Mouse (Mus musculus) lung, embryonic 14.5 days (tissue): ENCODE measurements at regions not wholly inside any gene's neighbourhood (a gene's known extent, or its start where the extent isn't known, plus 50 kb on each side); places are given as distances from the start of the nearest gene placed in this dataset.

ENCODE experiments used
- ATAC-seq: fragments of 200-750 bp; cut with Nextera tagmentation; 2 replicates; pipeline ENCODE4 v1.8.0; 2017; ENCODE audit warnings: mild to moderate bottlenecking, moderate TSS enrichment, moderate library complexity; ENCODE audit not compliant: insufficient read depth
- DNase-seq: peaks from one replicate; pipeline ENCODE4 v3.0.0-alpha.2; 2015
- H3K27ac ChIP-seq: fragments of 300-500 bp; sonication (generic); 2 replicates; pipeline ENCODE4 v1.5.1; 2014; ENCODE audit warnings: low read depth, mild to moderate bottlenecking, moderate library complexity
- H3K27me3 ChIP-seq: fragments of 300-500 bp; sonication (generic); 2 replicates; pipeline ENCODE4 v1.6.1; 2014; ENCODE audit warnings: low read length, control low read depth; ENCODE audit not compliant: insufficient read depth
- H3K36me3 ChIP-seq: fragments of 300-500 bp; sonication (generic); 2 replicates; pipeline ENCODE4 v1.6.1; 2014; ENCODE audit warnings: control low read depth; ENCODE audit not compliant: insufficient read depth
- H3K4me1 ChIP-seq: fragments of 300-500 bp; sonication (generic); 2 replicates; pipeline ENCODE4 v1.6.1; 2014; ENCODE audit warnings: antibody characterized with exemption, control low read depth; ENCODE audit not compliant: insufficient read depth
- H3K4me2 ChIP-seq: fragments of 300-500 bp; sonication (generic); 2 replicates; pipeline ENCODE4 v1.6.1; 2014; ENCODE audit warnings: mild to moderate bottlenecking
- H3K4me3 ChIP-seq: fragments of 300-500 bp; sonication (generic); 2 replicates; pipeline ENCODE4 v1.5.1; 2014; ENCODE audit warnings: low read depth, low read length
- H3K9ac ChIP-seq: fragments of 300-500 bp; sonication (generic); 2 replicates; pipeline ENCODE4 v1.6.1; 2014
- H3K9me3 ChIP-seq: fragments of 300-500 bp; sonication (generic); 2 replicates; pipeline ENCODE4 v1.6.1; 2016; ENCODE audit warnings: low read depth, low read length, control low read depth
- CTCF ChIP-seq: IDR thresholded peaks from 2 replicates; pipeline ENCODE4 v1.5.1; 2016; ENCODE audit warnings: antibody characterized with exemption, low read depth
- WGBS: fragments of 180-500 bp; shearing (Covaris S2); extraction: QIAGEN DNeasy Blood & Tissue Kit; methylation state at CpG from one replicate; pipeline ENCODE4 v1.1.7; 2014; 5-methylcytosine and 5-hydroxymethylcytosine counted together

DNA sequence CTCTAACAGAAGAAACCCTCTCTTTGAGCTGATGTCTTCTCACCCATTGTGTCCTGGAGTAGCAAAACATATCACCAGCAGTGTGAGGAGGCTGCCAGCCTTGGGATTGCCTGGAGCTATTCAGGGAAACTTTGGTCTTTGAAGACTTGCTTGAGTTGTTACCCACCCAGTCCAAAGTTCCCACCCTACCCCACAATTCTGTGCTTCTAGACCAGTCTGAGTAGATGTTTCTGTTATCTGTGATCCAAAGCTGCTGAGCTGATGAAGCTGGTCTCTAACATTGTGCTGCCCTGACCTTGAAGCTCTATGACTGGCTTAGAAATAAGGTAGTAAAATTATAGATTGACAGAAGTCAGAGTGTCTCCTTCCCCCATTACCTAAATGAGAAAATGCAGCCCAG lies 443.8 kb upstream of the Kdm8 start:
- H3K27ac ChIP-seq, result no peak overlapping the region
- H3K27me3 ChIP-seq, result no peaks in the 10 kb centered on the region
- DNase-seq (no peak), ATAC-seq (no peak)
- H3K4me2 ChIP-seq, result no peak overlapping the region
- no peak overlapping the region for H3K4me3 ChIP-seq
- no peaks in the 10 kb centered on the region for H3K36me3 ChIP-seq
- H3K4me1 ChIP-seq, result no peaks in the 10 kb centered on the region
- H3K9me3 ChIP-seq, result no peaks in the 10 kb centered on the region
- no peak overlapping the region for H3K9ac ChIP-seq
- no peak for TF ChIP-seq CTCF

DNA sequence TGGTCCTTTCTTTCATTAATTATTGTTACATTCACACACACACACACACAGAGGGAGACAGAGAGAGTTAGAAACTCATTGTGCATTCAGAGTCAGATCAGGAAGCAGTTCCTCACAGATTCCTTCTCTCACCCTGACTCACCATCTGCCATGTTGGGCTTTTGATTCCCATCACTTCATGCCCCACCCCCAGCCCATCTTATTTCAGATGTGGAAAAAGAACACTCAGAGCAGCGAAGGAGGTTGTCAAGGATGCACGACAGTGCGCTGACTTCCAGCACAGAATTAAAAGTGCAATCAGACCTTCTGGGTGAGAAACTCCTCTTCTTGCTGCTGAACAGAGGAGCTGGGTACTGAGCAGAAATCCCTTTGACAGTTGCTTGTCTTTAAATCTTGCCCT lies 438.8 kb upstream of the Kdm8 start:
- H3K4me3 ChIP-seq, result no peak overlapping the region
- TF ChIP-seq CTCF, result no peak
- no peaks in the 10 kb centered on the region for H3K36me3 ChIP-seq
- H3K9ac ChIP-seq, result no peak overlapping the region
- no peak overlapping the region for H3K27ac ChIP-seq
- H3K4me2 ChIP-seq, result no peak overlapping the region
- DNase-seq (no peak), ATAC-seq (no peak)
- WGBS, result 72% methylated on average over 3 of the region's 3 CpGs
- H3K27me3 ChIP-seq, result no peaks in the 10 kb centered on the region
- H3K9me3 ChIP-seq, result no peaks in the 10 kb centered on the region
- no peaks in the 10 kb centered on the region for H3K4me1 ChIP-seq

DNA sequence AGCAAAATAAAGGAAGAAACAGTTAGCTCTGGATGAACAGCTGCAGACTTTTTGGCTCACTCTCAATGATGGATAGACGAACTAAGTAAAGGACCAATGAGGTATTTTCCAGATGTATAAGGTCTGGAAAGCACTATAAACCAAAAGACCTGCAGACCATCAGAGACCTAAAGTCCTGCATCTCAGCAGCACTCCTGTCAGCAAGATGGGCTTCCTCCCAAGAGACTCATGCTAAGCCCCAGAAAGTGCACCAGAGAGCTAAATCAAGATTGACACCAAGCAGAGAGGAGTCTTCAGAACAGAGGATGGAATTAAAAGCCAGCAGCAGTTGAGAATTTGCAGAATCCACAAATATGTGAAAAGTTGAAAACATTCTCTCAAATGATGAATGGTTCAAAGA lies 425.2 kb upstream of the Kdm8 start:
- no peaks in the 10 kb centered on the region for H3K9me3 ChIP-seq
- H3K4me1 ChIP-seq, result no peaks in the 10 kb centered on the region
- H3K4me2 ChIP-seq, result no peak overlapping the region
- no peak for TF ChIP-seq CTCF
- DNase-seq (no peak), ATAC-seq (no peak)
- H3K27ac ChIP-seq, result no peak overlapping the region
- no peaks in the 10 kb centered on the region for H3K27me3 ChIP-seq
- no peak overlapping the region for H3K4me3 ChIP-seq
- H3K9ac ChIP-seq, result no peak overlapping the region
- WGBS, result 52% methylated on average over 1 of the region's 1 CpGs
- H3K36me3 ChIP-seq, result no peaks in the 10 kb centered on the region

DNA sequence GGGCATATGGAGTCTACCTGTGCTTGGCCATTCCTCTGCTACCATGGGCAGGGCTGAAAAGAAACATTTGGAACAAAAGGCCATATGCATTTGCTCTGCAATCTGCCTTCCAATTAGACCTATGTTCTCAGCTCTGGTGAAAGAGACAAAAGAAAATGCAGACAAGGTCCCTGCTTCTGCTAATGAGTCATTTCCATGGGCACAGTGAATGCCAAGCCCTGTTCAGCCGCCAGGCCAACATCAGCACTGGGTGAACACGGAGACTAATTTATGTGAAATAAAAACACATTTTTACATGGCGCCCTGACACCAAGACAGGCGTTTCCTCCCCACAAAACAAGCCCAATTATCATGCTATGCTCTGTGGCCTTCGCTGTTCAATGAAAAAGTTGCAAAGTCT lies 419.5 kb upstream of the Kdm8 start:
- TF ChIP-seq CTCF, result no peak
- Histone ChIP-seq H3K9me3 (no peaks in the 10 kb centered on the region), H3K36me3 (no peaks in the 10 kb centered on the region), H3K4me1 (no peaks in the 10 kb centered on the region), H3K4me2 (no peak overlapping the region), H3K9ac (no peak overlapping the region), H3K4me3 (no peak overlapping the region), H3K27me3 (no peaks in the 10 kb centered on the region), H3K27ac (no peak overlapping the region)
- DNase-seq (no peak), ATAC-seq (no peak)
- WGBS, result 69% methylated on average over 5 of the region's 5 CpGs

DNA sequence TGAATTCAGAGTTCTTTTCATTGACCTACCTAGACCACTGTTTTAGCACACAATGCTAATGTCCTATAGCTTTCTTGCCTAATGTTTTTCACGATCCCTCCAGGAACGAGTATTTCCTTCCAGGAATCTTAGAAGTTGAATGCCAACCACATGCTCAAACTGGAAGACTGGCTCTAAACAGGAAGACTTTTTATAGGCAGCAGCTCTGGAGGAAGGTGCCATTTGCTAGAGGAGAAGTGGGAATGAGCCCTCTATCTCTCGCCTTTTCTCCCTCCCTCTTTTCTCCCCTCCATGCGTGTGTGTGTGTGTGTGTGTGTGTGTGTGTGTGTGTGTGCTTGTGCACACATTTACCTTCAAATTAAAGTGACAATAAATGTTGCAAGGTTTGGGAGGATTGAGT lies 410.7 kb upstream of the Kdm8 start:
- DNase-seq, result no peak
- WGBS, result 76% methylated on average over 4 of the region's 4 CpGs
- Histone ChIP-seq H3K4me3 (no peak overlapping the region), H3K27ac (no peak overlapping the region), H3K4me1 (no peaks in the 10 kb centered on the region), H3K9me3 (no peaks in the 10 kb centered on the region), H3K4me2 (no peak overlapping the region), H3K36me3 (no peaks in the 10 kb centered on the region), H3K27me3 (no peaks in the 10 kb centered on the region), H3K9ac (no peak overlapping the region)
- no peak for TF ChIP-seq CTCF
- no peak for ATAC-seq

DNA sequence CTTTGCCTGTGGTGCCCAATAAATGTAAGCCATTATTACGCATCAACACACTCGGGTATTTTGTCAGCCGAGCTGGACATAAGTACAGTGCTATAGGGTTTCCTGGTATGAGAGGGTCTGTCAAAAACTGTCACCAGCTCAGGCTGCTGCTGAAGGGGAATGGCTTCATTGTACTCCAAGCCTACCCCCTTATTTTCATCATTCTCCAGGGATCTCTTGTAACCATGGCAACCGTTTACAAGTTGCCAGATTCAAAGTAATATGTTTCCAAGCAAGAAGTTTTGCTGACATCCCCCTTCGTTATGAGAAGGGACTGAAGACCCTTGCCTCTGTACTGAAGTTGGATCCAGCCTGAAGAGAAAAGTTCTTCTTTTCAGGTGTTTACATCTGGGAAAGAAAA lies 410.3 kb upstream of the Kdm8 start:
- no peak for ATAC-seq
- Histone ChIP-seq H3K9me3 (no peaks in the 10 kb centered on the region), H3K4me2 (no peak overlapping the region), H3K4me1 (no peaks in the 10 kb centered on the region), H3K36me3 (no peaks in the 10 kb centered on the region), H3K27ac (no peak overlapping the region), H3K4me3 (no peak overlapping the region), H3K9ac (no peak overlapping the region), H3K27me3 (no peaks in the 10 kb centered on the region)
- WGBS, result 87% methylated on average over 5 of the region's 5 CpGs
- TF ChIP-seq CTCF, result no peak
- DNase-seq, result no peak

DNA sequence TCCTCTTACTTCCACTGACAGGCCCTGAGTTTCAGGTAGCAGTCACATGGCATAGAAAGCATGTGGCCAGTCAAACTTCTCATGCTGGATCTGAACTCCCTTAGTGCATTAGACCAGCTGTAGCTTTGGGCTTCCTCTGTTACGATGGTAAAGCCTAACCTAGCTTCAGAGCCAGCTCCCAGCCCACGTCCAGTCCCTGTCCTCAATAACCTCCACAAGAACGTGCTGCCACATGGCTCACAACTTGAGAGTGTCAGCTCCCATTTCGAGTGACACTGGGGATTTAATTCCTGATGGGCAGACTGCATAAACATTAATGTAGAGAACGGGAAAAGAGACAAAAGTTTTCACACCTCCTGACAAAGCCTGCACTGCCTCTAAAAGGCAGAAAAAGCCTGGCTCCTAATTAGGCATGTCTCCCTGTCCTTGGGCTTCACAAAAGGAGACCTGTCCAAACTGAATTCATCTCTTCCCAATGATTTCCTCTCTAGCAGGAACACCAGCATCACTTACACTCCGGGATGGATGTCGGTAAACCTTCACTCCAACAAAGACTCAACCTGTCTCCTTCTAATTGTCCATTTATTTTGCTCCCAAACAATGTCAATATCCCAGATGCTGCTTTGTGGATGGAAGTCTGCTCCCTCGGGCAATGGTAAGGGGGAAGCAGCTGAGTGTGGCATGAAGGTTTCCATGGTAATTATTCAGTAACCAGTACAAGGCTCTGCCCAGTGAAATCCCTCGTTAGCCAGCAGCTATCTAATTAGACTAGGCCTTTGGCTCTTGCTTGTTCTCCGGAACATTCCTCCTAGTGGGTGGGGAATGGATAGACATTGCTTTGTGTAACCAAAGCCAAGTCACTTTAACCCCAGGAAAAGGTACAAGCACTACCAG lies 408.1 kb upstream of the Kdm8 start:
- no peak for ATAC-seq
- 69% methylated on average over 10 of the region's 10 CpGs for WGBS
- Histone ChIP-seq H3K4me1 (no peaks in the 10 kb centered on the region), H3K27ac (no peak overlapping the region), H3K27me3 (no peaks in the 10 kb centered on the region), H3K36me3 (no peaks in the 10 kb centered on the region), H3K9ac (no peak overlapping the region), H3K4me3 (no peak overlapping the region), H3K9me3 (no peaks in the 10 kb centered on the region), H3K4me2 (no peak overlapping the region)
- no peak for DNase-seq
- no peak for TF ChIP-seq CTCF
